Mouse (Mus musculus): ENCODE data around the gene Spink4.

Gene Spink4

DNA sequence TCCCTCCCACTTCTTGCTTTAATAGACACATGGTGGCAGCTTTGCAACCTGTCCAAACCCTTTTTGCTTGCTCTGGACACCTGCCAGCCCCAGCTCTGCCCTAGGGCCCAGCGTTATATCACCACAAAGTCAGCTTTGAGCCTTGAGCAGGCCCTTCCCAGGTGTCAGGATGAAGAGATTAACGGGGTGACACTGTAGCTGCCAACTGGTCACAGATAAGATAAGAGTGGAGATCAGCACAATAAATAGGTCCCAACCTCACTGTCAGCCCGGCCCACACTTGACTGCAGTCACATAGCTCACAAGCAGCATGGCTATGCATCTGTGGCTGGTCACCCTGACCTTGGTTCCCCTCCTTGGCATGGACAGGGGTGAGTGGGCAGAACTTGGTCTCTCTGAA is at the start of gene Spink4:
Spink4 (plus strand) TSS at position 268 of the 400 bp plus-strand sequence.
- DNase-seq: no peak

DNA sequence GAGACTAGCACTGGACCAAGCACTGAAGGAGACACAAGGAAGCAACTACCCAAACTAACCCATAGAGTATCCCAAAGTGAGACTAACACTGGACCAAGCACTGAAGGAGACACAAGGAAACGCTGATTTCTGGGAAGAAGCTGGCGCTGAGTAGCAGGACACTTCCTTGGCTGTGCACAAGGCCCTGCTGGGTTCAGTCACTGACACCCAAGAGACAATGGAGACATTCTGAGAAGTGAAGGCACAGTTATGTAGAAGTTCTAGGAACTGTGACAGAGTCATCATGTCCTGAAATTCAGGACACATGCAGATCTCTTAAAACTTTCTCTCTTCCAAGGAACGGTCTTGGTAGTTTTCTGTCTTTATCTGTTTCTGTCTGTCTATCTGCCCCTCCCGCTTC is 49.6 kb upstream of the Spink4 start:
- DNase-seq: no peak

DNA sequence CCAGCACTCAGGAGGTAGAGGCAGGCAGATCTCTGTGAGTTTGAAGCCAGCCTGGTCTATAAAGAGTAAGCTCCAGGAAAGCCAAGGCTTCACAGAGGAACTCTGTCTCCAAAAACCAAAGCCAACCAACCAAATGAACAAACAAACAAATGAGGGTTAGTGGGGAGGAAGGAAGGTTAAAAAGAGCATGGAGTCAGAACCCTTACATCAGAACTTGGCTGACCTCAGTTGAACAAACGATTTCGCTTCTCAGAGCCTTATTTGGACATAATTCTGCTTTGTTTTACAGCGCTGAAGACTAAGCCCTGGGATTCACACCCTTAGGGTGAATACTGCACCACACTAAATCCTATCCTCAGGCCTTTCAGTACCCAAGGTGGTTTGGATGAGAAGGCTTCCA is 47.7 kb upstream of the Spink4 start:
- no peak for DNase-seq

DNA sequence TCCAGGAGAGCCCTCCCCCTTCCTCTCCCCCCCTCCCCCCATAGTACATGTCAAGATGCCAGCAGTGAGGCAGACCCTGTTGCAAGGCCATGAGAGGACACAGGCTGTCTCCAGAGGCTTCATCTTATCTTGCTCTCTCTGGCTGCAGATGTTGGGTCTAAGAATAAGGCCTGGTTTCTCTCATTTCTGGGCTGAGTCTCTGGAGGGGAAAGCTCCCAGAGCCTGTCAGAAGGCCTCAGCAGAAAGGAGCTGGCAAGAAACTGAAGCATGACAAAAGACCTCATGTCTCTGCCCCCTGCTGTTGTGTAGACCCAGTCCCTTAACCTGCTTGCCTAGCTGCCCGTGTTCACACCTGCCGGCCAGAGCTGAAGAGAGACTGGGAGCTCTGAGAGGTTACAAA is 46.5 kb upstream of the Spink4 start:
- DNase-seq: no peak

DNA sequence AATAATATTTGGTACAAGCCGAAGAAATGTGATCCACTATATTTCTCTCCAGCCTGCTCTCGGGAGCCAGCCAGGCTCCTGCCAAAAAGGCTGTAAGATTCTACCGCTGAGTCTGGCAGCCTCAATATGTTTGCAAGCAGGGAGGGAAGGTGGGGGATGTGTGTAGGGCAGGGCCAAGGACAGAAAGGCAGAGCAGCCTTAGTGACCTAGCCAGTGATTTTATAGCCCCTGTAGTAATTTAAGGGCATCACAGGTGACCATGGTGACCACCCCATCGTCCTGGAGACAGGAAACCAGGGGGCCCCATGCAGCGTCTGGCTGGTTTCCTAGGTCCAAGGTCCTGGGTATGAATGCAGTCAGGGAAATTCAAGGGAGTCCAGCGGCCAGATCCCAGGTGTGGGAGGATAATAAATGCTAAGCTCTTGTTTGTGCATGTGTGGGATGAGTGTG is 45.7 kb upstream of the Spink4 start:
- peak; percentile 16 for DNase-seq

DNA sequence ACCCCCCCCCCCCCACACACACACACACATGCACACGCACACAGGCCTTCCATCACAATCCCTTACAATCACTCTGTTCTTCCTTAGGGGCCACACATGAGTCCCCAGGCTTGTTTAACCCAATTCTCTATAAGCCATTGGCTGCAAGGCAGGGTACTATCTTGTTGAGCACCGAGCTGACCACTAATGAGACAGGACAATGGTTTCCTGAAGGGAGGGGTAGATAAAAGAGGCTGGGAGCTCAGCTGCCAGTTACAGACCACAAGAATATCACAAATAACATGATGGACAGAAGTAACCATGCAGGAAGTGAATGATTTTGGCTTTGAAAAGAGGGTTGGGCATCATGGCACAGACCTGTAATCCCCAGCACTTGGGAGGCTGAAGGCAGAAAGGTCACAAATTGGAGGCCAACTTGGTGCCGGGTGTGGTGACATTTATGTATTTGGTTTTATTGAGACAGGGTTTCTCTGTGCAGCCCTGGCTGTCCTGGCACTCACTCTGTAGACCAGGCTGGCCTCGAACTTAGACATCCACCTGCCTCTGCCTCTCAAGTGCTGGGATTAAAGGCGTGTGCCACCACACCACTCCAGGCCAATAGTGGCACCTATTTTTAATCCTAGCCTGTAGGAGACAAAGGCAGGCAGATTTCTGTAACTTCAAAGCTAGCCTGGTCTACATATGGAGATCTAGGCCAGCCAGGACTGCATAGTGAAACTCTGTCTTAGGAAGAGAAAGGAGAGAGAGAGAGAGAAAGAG is 44.9 kb upstream of the Spink4 start:
- no peak for DNase-seq

DNA sequence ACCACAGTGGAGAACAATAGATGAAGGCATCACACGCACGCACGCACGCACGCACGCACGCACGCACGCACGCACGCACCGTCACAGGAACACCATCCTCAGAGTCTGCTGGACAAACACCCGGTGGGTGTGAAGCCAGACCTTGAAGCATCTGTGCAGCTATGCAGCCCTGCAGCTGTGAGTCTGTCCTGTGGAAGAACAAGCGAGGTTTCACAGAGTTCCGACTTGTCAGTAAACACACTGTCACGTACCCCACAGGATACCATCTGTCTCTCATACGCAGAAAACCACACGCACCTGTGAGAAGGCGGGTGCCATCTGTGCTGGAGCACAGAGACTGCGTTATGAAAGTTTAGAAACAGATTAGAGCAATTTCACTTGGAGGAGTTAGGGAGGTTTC is 44.0 kb upstream of the Spink4 start:
- DNase-seq: peak; percentile 11

DNA sequence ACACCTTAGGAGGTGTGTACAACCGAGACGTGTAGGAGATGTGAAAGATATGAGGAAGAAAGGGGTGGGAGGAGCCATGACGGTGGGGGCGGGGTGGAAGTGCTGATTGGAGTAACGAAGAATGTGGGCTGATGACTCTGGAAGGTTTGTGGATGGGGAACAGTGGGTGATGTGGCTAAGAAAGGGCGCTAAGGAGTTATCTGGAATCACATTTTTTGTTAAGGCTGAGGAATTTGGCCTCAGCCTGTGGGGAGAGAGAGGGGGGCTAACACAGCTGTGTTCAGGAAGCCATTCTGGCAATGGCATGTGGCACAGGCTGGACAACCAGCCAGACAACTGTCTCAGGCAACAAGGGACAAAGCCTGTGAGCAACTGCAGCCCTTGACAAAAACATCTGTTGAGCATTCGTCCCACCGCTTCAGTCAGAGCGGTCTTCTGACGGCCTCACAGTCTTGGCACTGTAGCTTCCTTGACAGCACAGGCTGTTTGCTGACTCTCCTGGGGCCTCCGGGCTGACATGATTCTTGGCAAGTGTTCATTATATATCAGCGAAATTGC is 43.0 kb upstream of the Spink4 start:
- DNase-seq: peak; percentile 20

DNA sequence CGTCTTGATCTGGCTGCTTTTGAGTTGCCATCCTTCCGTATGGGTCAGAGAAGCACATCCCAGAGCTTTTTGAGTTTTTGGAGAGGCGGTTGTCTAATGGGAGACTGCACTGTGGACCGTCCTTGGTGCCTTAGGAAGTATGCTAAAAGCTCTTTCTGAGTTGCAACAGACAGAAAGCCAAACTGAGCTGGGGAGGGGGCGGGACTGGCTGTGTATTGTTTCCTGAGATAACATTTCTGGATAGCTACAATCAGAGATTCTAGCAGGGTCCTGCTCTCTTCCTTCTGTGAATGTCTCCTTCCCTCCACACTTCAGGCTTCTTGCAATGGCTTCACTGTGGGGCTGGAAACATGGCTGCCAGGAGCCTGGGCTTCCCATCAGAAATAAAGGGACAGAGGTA is 42.3 kb upstream of the Spink4 start:
- no peak for DNase-seq

DNA sequence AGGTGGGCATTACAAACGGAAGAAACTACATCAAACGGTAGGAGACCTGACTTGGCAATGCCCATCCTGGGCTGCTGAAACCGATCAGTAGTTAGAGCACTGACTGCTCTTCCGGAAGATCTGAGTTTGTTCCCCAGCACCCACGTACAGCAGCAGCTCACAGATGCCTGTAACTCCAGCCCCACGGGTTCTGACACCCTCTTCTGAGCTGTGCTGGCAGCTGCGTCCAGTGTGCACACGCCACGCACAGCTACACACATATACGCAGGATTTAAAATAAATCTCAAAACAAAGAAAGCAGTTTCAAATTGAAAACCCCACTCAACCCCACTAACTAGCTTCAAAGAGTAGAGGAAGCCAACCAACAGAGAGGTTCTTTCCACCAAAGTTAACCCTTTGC is 36.7 kb upstream of the Spink4 start:
- no peak for DNase-seq

DNA sequence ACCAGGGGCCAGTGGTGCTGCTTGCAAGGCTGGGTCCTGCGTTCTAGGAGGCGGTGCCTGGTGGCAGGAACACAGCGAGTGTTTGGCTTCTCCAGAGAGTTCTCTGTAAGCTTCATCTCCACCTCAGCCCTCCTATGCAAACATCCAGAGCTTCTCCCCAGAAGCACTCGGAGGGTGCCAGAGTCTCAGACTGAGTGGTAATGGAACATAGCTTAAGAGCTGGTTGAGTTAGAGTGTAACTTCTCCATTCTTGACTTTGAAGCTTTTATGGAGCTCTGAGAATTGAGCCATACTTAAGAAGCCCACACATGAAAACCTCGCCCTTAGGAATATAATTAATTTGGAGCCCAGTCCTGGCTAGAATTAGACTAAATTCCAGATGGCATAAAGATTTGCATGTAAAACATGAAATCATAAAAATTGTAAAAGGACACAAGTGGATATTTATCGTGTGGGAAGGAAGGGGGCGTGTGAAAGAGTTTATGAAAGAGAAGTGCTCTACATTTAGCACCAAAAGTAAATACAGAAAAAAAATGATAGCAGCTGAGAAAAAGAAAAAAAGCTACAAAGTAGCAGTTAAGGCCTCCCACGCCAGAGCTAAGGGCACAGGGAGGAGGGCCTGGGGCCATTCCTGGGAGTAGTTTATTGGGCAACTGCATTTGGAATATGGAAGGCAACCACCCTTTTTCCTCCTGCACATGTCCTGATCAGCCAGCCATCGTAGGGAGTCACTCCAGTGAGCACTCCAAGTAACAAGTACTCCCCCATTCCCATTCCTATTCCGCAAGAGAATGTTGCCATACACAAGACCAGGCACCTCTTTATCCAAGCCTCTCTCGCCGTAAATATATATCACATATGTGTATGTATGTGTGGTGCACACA is 35.3 kb upstream of the Spink4 start:
- DNase-seq: no peak

DNA sequence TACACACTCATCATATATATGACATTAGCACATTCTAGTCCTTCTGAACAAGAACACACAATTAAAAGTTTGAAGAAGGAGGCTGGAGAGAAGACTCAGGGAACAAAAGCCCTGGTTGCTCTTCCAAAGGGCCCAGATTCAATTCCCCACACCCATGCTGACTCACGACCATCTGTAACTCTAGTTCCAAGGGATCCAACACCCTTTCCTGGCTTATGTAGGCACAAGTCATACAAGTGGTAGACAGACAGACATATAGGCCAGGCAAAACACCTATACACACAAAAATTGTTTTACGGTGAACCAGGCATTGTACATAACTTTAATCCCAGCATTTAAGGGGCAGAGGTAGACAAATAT is 34.7 kb upstream of the Spink4 start:
- DNase-seq: no peak

DNA sequence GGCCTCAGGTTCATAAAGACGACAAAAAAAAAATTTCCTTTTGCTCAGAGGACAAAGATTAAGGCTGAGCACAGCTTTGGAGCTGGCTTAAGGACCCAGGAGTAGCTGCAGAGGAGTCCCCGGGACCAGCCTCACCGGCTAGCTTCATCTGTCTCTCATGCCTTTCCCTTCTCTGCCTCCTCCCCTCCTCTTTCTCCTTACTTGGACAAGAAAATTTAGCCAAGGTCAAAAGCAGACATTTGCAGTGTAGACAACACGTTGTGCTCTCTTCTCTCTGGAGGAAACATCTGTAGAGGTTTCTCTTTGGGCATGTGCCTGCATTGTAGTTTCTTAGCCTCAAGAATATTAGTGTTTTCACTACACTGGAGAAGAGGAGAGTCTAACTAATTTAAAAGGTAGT is 34.0 kb upstream of the Spink4 start:
- no peak for DNase-seq

DNA sequence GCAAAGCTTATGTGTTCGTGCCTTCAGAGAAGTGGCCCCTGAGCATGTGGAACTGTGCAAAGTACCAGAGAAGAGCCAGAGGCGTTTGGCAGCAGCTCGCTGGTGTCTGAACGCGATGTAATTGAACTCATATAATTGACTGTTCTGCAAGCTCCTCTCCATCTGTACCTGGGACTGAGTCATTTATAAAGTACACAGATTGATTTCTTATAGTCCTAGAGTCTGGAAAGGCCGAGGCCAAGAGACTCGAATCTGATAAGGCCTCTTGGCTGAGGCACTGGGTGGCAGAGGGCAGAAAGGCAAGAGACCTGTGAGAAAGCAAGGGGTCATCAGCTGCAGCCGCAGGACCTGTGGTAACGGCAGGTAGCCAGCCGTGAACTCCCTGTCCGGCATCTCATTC is 31.0 kb upstream of the Spink4 start:
- DNase-seq: no peak

DNA sequence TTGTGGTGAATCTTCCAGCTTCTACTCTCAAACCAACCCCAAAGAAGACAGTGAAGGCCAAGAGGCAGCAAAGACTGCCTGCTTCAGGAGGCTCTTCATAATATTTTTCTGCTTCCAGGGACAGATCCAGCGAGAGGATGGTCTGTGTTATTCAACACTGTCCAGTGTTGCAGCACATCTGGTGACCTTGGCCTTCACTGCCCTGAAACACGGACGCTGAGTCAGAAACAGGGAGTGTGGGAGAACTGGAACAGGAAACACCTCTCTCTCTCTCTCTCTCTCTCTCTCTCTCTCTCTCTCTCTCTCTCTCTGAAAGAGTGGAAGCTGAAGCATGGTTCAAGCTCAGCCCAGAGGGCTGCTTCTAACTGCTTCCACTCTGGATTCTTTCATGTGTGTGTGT is 30.6 kb upstream of the Spink4 start:
- DNase-seq: no peak

DNA sequence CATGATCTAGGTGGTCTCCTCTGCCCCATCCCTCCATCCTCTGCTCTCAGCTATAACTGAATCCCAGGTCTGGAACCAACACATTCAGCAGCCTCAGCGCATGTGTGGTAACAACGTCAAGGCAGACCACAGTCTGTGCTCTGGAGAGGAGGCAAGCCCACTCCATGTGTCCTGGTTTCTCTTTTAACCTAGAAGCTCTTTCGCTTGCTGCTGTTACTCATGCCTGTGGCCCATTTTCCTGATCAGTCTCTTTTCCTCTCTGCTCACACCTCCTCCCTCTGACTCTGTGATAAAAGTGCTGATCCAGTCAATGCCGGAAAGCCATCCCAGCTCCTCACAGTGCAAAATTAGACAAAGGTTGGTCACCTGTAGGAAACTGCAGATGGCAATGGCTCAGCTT is 29.9 kb upstream of the Spink4 start:
- DNase-seq: no peak

DNA sequence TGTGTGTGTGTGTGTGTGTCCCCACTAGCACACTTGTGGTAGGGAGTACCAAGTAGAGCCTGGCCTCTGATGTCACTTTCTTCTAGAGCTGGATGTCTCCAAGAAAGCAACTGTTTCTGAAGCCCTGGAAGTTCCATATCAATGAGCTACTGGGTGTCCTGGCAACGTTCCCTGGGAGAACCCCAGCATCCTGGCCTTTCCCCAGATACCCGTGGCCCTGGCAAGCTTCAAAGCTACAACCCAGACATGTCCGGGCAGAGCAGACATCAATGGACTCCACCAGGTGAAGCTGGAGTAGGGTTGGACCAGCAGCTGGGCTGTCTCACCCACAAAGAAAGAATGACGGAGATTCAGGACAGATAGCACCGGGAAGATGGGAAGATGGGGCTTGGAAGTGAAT is 28.6 kb upstream of the Spink4 start:
- no peak for DNase-seq

DNA sequence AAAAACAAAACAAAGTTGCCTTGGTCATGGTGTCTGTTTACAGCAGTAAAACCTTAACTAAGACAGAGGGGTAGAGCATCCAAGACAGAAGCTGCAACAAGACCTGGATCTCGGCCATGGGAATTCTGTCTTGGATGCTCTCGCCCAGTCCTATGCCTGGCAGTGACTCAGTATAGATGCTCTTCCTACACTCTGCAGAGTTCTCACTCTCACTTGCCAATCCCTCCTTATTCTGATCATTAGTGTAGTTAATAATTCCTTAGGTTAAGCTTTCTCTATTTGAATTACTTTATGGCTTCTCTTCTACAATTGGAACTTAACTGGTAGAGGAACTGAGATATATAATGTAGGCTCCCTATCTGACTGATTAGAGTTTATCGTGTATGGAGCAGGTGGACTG is 24.7 kb upstream of the Spink4 start:
- DNase-seq: no peak

DNA sequence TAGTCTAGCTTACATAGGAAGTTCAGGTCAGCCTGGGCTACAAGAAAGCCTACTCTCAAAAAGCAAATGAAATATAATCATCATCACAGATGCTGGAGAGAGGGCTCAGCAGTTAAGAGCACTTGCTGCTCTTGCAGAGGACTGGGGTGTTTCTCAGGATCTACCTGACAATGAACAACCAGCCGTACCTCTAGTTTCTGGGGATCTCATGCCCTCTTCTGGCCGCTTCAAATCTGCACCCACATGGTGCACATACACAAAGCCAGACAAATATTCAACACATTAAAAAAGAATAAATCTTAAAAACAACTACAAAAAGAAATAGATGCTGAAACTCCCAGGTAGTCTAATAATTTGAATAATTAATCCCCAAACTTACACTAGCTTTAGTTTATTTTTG is 24.2 kb upstream of the Spink4 start:
- no peak for DNase-seq

DNA sequence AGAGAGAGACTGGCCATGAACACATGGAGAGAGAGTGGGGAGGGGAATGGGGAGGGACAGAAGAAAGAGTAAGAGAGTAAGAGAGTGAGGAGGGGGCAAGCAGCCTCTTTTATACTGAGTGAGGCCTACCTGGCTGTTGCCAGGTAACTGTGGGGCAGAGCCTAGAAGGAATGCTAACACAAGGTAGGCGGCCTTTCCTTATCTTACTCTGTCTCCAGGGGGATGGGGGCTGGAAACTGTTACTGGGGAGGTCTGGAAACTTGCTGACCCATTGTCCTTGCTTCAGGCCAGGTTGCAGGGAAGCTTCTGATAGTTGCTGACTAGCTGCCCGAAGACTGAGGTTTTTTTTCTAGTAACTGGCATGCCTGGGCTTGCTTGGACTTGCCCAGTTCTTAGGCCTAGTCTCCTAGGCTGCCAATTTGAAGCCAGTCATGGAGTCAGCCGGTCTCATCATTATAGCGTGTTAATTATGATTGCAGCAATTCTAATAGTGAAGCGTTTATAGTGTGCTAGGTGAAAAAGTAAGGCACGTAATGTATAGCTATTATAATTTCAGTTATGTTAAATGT is 21.3 kb upstream of the Spink4 start:
- no peak for DNase-seq

DNA sequence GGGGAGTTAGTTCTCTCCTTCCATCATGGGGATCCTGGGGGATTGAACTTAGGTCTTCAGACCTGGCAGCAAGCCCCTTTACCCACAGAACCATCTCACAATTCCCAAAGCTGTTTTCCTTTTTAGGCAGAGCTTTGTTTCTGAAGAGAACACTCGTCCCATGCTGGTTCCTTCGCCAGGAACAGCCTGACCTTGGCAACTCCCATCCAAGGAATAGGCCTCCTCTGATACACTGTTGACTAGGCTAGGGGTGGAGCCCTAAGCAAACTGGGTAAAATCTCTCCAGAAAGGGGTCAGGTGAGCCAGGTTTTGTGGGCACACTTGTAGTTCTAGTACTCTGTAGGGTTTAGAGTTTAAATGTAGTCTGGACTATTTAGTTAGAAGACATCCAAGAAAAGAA is 20.6 kb upstream of the Spink4 start:
- DNase-seq: no peak

DNA sequence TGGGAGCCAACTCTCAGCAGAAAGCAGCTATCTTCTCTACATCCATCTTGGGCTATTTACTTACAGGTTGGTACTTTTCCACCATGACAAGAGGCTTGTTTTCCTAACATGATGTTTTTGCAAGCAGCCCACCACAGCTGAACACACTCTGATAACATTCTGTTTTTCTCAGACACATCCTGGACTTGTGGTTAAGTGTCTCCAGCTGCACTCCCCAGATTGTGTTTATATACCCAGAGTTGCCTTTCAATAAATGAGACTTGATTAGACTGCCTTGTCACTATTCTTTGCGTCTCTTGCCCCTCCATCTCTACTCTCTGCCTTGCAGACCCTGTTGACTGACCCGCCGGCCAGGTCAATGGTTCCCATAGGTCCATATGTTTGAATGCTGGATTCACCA is 19.8 kb upstream of the Spink4 start:
- no peak for DNase-seq

DNA sequence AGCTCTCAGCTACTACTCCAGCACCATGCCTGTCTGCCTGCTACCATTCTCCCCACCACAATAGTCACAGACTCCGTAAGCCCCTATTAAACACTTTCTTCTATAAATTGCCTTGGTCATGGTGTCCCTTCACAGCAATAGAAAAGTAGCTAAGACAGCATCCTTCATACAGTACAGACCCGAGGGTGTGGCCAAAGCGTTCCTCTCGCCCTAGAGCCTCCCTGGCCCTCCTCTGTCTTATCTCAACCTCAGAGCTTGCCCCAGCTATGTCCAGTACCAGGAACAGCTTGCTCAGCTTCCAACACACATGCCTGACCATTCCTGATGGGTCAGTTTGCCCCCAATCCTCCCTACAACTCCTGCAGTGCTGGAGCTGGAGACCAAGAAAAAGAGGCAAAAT is 19.2 kb upstream of the Spink4 start:
- DNase-seq: no peak

DNA sequence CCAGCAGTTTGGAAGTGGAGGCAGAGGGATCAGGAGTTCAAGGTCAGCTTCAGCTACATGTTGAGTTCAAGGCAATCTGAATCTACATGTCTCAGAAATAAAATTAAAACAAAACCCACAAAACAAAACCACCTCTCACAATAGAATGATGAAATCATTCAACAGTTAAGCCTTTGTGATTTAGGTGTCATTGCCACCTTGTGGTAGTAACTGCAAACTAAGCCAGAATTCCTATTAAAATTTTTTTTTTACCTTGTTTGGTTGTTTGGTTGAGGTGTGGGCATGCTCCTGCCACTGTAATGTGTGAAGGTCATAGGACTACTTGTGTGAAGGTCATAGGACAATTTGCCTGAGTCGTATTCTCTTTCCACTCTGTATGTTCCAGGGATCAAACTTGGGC is 13.6 kb upstream of the Spink4 start:
- no peak for DNase-seq

Measured in right cerebral cortex, postnatal 4 days (tissue).